22 mouse cellular contexts compared by ENCODE assay signal in genomic region chr12:50851644-50852043, GRCm38 (mm10).
A peak's percentile ranks its signal among the peaks of the same experiment; 100 is the strongest.
DNase-seq lines count a peak whose midpoint lies in the region; ATAC-seq and TF ChIP-seq lines count a peak whose summit lies in the region.
"Had no signal": no experiment of that assay in that cellular context is flagged by ENCODE, and none has a peak within 500 bp of the region (broad histone marks: within the 10 kb centered on the region; RNA-seq: fewer than 3 reads in every experiment).

No protein-coding gene starts in this region.

- no peaks in the 10 kb centered on the region for H3K4me1 ChIP-seq in embryonic facial prominence, embryonic 14.5 days (ENCODE audit: control insufficient read depth, insufficient read depth, low read length)
- no peaks in the 10 kb centered on the region for H3K4me1 ChIP-seq in embryonic facial prominence, embryonic 10.5 days
- H3K4me1 ChIP-seq in forebrain, embryonic 14.5 days (ENCODE audit: control insufficient read depth, insufficient read depth, low read length): 0 out of 2 replicates have a peak, but pooled peaks cover 2% of the 10 kb centered on the region
- H3K4me1 ChIP-seq in forebrain, postnatal 0 days (ENCODE audit: insufficient read depth): no peaks in the 10 kb centered on the region
- 0 out of 2 replicates have a peak, but pooled peaks cover 3% of the 10 kb centered on the region for H3K4me1 ChIP-seq in neural tube, embryonic 15.5 days
- H3K4me1 ChIP-seq: embryonic facial prominence, embryonic 13.5 days; hindbrain, embryonic 12.5 days; hindbrain, embryonic 15.5 days had no signal

- TF ChIP-seq CTCF in forebrain, postnatal 0 days (IDR thresholded peaks at IDR 0.05; ENCODE audit: low read depth): no peak

- no peaks in the 10 kb centered on the region for H3K27me3 ChIP-seq in embryonic facial prominence, embryonic 14.5 days (replicated peaks; ENCODE audit: control insufficient read depth, insufficient read depth, low read length)
- no peaks in the 10 kb centered on the region for H3K27me3 ChIP-seq in embryonic facial prominence, embryonic 10.5 days (replicated peaks; ENCODE audit: low read depth, poor library complexity, severe bottlenecking)
- no peaks in the 10 kb centered on the region for H3K27me3 ChIP-seq in forebrain, embryonic 14.5 days (replicated peaks; ENCODE audit: control insufficient read depth, insufficient read depth, low read length)
- H3K27me3 ChIP-seq in forebrain, postnatal 0 days (ENCODE audit: insufficient read depth, low read length): no peaks in the 10 kb centered on the region
- no peaks in the 10 kb centered on the region for H3K27me3 ChIP-seq in neural tube, embryonic 15.5 days (replicated peaks)
- H3K27me3 ChIP-seq: embryonic facial prominence, embryonic 13.5 days; hindbrain, embryonic 12.5 days; hindbrain, embryonic 15.5 days; Patski had no signal

- H3K36me3 ChIP-seq in embryonic facial prominence, embryonic 14.5 days (ENCODE audit: control insufficient read depth, insufficient read depth, low read length): no peaks in the 10 kb centered on the region
- H3K36me3 ChIP-seq in embryonic facial prominence, embryonic 10.5 days (replicated peaks): no peaks in the 10 kb centered on the region
- no peaks in the 10 kb centered on the region for H3K36me3 ChIP-seq in forebrain, embryonic 14.5 days (ENCODE audit: control insufficient read depth, insufficient read depth, low read length)
- no peaks in the 10 kb centered on the region for H3K36me3 ChIP-seq in forebrain, postnatal 0 days (ENCODE audit: insufficient read depth)
- no peaks in the 10 kb centered on the region for H3K36me3 ChIP-seq in neural tube, embryonic 15.5 days
- H3K36me3 ChIP-seq: embryonic facial prominence, embryonic 13.5 days; forebrain, embryonic 10.5 days; hindbrain, embryonic 12.5 days; hindbrain, embryonic 15.5 days had no signal

- no peak overlapping the region for H3K9ac ChIP-seq in embryonic facial prominence, embryonic 14.5 days (ENCODE audit: low read depth, low read length)
- H3K9ac ChIP-seq in forebrain, embryonic 14.5 days (ENCODE audit: low read length): no peak overlapping the region
- no peak overlapping the region for H3K9ac ChIP-seq in forebrain, postnatal 0 days
- H3K9ac ChIP-seq in neural tube, embryonic 15.5 days (replicated peaks): no peak overlapping the region
- H3K9ac ChIP-seq: embryonic facial prominence, embryonic 13.5 days; hindbrain, embryonic 12.5 days; hindbrain, embryonic 15.5 days had no signal

- H3K4me2 ChIP-seq in embryonic facial prominence, embryonic 14.5 days (ENCODE audit: low read depth, low read length): no peak overlapping the region
- no peak overlapping the region for H3K4me2 ChIP-seq in forebrain, embryonic 14.5 days (ENCODE audit: low read length)
- H3K4me2 ChIP-seq in forebrain, postnatal 0 days (ENCODE audit: low read depth): no peak overlapping the region
- no peak overlapping the region for H3K4me2 ChIP-seq in neural tube, embryonic 15.5 days
- H3K4me2 ChIP-seq: embryonic facial prominence, embryonic 13.5 days; heart, embryonic 11.5 days; hindbrain, embryonic 12.5 days; hindbrain, embryonic 15.5 days had no signal

- H3K4me3 ChIP-seq in embryonic facial prominence, embryonic 14.5 days (ENCODE audit: low read depth, low read length): no peak overlapping the region
- no peak overlapping the region for H3K4me3 ChIP-seq in embryonic facial prominence, embryonic 10.5 days
- no peak overlapping the region for H3K4me3 ChIP-seq in forebrain, embryonic 14.5 days (ENCODE audit: low read depth, low read length)
- H3K4me3 ChIP-seq in forebrain, postnatal 0 days (ENCODE audit: low read depth, low read length): no peak overlapping the region
- no peak overlapping the region for H3K4me3 ChIP-seq in neural tube, embryonic 15.5 days (replicated peaks)
- H3K4me3 ChIP-seq: embryonic facial prominence, embryonic 13.5 days; forebrain, embryonic 10.5 days; gastrocnemius, adult 2 months; hindbrain, embryonic 12.5 days; hindbrain, embryonic 15.5 days had no signal

- DNase-seq in embryonic facial prominence, embryonic 14.5 days (ENCODE audit: low spot score): no peak
- no peak for DNase-seq in embryonic facial prominence, embryonic 10.5 days (ENCODE audit: low spot score)
- DNase-seq in forebrain, embryonic 14.5 days (ENCODE audit: low spot score): peak; percentile 15
- no peak for DNase-seq in forebrain, postnatal 0 days
- DNase-seq in ovary, postnatal 10 days (ENCODE audit: low spot score): no peak
- DNase-seq in Muller cell, postnatal 12 days (ENCODE audit: inconsistent ontology term): no peak
- DNase-seq: adrenal gland, postnatal 10 days; adrenal gland, postnatal 36 days; cerebellum, adult 11 months; cerebellum, adult 2 months; cerebellum, adult 9-11 months; cerebellum, postnatal 25 days; gastrocnemius, adult 2 months; gastrocnemius, postnatal 14 days; heart, adult 11 months had no signal

- H3K9me3 ChIP-seq in embryonic facial prominence, embryonic 14.5 days (ENCODE audit: control insufficient read depth, low read length): no peaks in the 10 kb centered on the region
- no peaks in the 10 kb centered on the region for H3K9me3 ChIP-seq in embryonic facial prominence, embryonic 10.5 days
- no peaks in the 10 kb centered on the region for H3K9me3 ChIP-seq in forebrain, embryonic 14.5 days (replicated peaks; ENCODE audit: control insufficient read depth, low read length)
- H3K9me3 ChIP-seq in forebrain, postnatal 0 days (ENCODE audit: low read length): no peaks in the 10 kb centered on the region
- H3K9me3 ChIP-seq in neural tube, embryonic 15.5 days (replicated peaks): no peaks in the 10 kb centered on the region
- H3K9me3 ChIP-seq: embryonic facial prominence, embryonic 13.5 days; forebrain, embryonic 10.5 days; hindbrain, embryonic 12.5 days; hindbrain, embryonic 15.5 days had no signal

- ATAC-seq in embryonic facial prominence, embryonic 14.5 days (ENCODE audit: low read depth): peak; percentile 79; the same call in 1 of the 2 replicates
- no peak for ATAC-seq in forebrain, embryonic 14.5 days
- no peak for ATAC-seq in forebrain, postnatal 0 days
- peak; percentile 86 for ATAC-seq in neural tube, embryonic 15.5 days (ENCODE audit: low FRiP score)
- ATAC-seq: Patski had no signal

- no peak overlapping the region for H3K27ac ChIP-seq in embryonic facial prominence, embryonic 14.5 days (replicated peaks; ENCODE audit: low read depth, low read length)
- no peak overlapping the region for H3K27ac ChIP-seq in embryonic facial prominence, embryonic 10.5 days (replicated peaks)
- no peak overlapping the region for H3K27ac ChIP-seq in forebrain, embryonic 14.5 days (ENCODE audit: low read depth, low read length)
- H3K27ac ChIP-seq in forebrain, postnatal 0 days (ENCODE audit: low read depth, low read length): no peak overlapping the region
- H3K27ac ChIP-seq in neural tube, embryonic 15.5 days (replicated peaks): no peak overlapping the region
- H3K27ac ChIP-seq: embryonic facial prominence, embryonic 13.5 days; forebrain, embryonic 10.5 days; gastrocnemius, adult 2 months; hindbrain, embryonic 12.5 days; hindbrain, embryonic 15.5 days had no signal

- 79% methylated on average over 3 of the region's 3 CpGs for WGBS in embryonic facial prominence, embryonic 14.5 days
- 84% methylated on average over 3 of the region's 3 CpGs for WGBS in embryonic facial prominence, embryonic 10.5 days
- WGBS in forebrain, embryonic 14.5 days: 31% methylated on average over 3 of the region's 3 CpGs
- 37% methylated on average over 3 of the region's 3 CpGs for WGBS in forebrain, postnatal 0 days
- WGBS in neural tube, embryonic 15.5 days: 53% methylated on average over 3 of the region's 3 CpGs

Comparison
In these comparisons a context has a peak if more than half of its experiments do, and no peak if none do; other contexts are left out.
1. ATAC-seq: peak in embryonic facial prominence, embryonic 14.5 days (single experiment) and neural tube, embryonic 15.5 days (single experiment); none in forebrain, embryonic 14.5 days (single experiment) and forebrain, postnatal 0 days (single experiment).